Mouse (Mus musculus) ovary, postnatal 10 days (tissue): ENCODE results near the gene Il9r.
A peak's percentile ranks its signal among the peaks of the same experiment; 100 is the strongest.

Experiments used
- DNase-seq: peaks from one replicate; pipeline ENCODE4 v3.0.0; 2022; ENCODE audit warnings: low spot score

Il9r gene

GRCm38 (mm10) chr11:32198256-32198955, 1.7 kb downstream of the Il9r start:
- DNase-seq, result no peak

DNA sequence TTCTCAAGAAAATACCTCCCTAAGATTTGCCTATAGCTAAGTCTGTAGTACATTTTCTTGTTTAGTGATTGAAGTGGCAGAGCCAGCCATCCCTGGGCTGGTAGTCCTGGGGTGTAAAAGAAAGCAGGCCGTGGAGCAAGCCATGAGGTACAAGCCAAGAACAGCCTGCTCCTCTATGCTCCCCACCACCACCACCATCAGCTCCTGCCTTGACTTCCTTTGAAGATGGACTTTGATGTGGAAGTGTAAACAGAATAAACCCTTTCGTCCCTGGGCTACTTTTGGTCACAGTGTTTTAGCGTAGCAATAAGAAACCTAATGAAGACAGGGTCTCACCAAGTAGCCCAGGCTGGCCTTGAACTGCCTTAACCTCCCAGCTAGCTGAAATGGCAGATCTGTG, 2.3 kb downstream of the Il9r start:
- DNase-seq, result no peak

DNA sequence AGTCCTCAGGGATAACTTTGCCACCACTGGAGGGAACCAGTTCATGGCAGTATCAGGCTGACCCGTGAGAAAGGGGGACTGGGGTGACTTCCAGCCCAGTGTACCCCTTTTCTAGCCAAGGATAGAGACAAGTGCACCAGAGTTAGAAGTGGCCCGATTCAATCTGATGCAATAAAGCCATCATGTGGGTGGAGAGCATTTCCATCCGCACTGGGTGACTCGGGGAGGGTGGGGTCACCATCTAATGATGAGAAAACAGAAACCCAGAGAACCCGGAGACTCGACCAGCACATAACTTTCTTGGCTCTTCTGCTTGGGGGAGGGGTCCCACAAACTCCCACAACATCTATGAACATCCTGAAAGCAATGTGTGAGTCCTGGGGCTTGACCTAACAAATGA, 3.4 kb downstream of the Il9r start:
- no peak for DNase-seq

DNA sequence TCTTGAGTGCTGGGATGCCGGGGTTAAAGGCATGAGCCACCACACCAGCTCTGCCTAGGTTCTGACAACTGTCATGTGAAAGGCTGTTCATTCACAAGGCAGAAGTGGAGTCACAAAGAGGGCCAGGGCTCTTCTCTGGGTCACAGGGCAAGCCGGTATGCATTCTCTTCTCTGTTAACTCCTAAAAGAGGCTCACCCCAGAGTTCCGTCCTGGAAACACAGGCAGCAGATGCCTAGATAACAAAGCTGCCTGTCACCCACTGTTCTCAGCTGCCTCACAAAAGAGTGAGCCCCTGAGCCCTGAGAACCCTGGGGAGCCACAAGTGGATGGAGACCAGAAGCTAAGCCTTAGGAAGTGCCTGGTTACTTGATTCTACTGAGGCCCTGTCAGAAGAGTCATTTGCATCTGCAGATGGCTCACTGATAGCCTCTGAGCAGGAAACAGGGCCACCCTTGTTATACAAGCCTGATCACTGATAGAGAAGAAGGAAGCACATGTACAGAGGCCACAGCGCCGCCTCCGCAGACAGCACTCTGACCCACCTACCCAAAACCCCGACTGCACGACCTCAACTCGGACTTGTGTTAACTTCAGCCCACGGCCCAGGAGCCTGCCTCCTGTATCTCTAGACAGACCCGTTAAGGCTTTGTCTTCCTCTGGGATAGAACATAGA, 4.1 kb downstream of the Il9r start:
- no peak for DNase-seq

GRCm38 (mm10) chr11:32194626-32195025, 5.5 kb downstream of the Il9r start:
- DNase-seq, result no peak

DNA sequence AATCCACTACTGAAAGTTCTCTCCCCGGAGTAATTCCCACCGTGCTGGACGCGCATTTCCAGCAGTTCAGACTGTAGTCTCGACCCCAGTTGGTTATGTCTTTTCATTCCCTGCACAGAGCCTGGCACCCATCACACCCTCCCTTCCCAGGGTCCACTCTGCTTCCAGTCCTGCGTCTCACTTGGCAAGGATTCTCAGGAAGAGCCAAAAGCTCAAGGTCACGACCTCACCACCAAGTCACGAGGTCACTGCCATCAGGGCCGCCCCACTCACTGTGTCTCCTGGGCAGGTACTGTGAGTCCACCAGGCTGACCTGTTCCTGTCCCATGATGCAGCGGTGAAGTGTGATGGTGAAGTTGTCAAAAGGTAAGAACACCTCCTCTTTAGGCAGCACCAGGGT, 6.0 kb downstream of the Il9r start:
- DNase-seq, result no peak

DNA sequence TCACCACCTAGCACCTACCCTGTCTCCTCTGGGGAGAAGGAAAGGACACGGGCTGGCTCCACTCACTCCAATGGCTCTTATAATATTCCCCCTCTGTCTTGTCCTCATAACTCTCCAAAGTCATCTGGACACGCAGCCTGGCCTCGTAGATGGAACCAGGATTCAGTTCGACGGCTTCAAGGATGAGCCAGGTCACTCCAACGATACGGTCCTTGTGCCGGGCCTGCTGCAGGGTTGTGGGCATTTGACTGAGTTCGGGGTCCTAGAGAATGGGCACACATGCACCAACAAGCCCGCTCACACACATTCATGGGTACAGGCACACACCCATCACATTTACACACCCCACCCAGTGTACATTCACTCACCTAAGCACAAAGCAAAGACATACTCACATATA, 6.9 kb downstream of the Il9r start:
- DNase-seq, result no peak

DNA sequence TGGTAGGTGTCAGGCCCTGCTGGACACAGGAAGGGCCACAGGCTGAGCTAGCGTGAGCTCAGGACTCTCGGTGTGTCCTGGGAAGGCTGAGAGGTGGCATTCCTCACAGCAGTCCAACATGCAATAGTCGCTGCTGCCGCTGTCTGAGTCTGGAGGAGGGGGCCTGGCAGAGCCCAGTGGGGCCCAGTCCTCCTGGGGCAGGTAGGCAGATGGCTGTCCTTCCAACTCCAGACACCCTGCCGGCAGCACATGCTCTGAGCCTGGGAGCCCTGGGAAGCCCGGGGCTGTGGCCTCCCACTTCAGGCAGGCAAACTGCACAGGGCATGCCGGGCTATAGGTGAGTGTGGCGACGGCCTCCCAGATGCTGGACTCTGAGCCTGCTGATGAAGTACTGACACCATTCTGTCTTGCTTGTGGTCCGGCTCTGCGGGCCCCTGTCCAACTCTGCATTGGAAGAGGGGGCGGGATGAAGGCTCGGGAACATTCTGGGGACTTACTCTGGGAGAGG, 9.4 kb downstream of the Il9r start:
- no peak for DNase-seq

DNA sequence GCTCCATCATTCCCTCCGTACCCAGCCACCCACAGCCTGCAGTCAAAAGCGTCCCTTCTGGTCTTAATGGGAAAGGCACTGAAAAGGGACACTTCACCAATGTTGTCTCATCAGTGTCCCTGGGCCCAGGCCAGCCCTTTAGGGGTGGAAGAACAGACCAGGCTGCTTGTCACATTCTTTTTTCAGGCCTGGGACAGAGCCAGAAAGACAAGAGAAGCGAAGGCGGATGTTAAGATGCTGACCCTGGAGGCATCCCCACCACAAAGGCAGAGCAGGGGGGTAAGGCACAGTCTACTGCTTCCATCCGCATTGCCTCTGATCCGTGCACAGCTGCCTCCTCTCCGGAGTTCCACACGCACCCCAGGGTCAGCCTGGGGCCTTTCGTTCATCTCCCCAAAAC, 10.0 kb downstream of the Il9r start:
- DNase-seq, result no peak

GRCm38 (mm10) chr11:32189434-32189833, 10.6 kb downstream of the Il9r start:
- DNase-seq, result no peak

- no peak for DNase-seq
Measured at GRCm38 (mm10) chr11:32188881-32189280, 11.2 kb downstream of the Il9r start.

DNA sequence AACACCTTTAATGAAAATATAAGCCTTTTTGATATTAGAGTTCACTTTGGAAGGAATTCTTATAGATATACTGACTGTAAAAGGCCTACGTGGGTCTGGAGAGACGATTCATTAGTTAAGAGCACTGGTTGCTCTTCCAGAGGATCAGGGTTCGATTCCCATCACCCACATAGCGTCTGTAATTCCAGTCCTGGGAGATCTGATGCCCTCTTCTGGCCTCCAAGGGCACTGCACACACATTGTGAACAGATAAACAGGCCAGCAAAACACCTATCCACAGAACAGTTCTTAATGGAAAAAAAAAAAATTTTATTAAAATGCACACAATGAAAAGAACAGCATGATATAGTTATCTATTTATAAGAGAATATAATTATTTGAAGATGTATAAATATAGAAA, 12.8 kb downstream of the Il9r start:
- no peak for DNase-seq

- DNase-seq, result no peak
Measured at GRCm38 (mm10) chr11:32186031-32186430, 14.0 kb downstream of the Il9r start.

GRCm38 (mm10) chr11:32184469-32184868, 15.6 kb downstream of the Il9r start:
- no peak for DNase-seq

DNA sequence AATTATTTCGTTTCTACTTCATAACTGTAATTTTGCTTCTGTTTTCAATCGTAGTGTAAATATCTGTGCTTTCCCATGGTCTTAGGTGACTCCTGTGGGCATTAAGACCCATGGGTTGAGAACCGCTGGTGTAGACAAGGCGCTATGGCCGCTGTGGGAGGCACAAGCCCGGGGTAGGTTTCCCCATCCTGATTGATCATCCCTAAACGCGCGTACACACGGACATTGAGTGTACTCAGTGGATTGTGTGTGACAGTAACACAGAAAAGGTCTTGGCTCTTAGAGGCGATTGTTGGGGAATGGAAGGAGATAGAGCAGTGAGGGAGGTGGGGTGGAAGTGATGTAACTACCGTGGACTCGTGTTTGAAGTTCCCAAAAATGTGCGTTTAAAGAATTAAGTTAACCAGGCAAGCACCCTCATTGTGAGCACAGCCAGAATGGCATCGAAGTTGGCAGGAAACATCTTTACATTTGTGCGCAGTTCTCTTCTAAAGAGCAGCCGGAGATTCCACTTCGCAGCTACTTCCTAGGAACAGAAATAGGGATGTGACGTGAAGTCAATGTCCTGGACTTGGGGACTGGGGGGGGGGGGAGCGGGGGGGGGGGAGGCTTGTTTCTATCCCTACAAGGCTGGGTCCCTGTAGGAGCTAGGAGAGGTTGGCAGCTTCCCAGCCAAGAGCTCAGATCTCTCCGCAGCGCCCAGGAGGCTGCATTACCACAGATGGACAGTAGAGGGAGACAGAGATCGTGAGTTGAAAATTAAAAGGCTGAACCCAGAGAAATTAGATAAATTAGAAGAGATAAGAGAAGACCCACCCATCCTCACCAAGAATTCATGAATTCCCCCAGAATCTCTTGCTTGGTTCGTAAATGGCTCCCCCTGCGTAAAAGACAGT, 17.9 kb downstream of the Il9r start:
- peak; percentile 77 for DNase-seq

GRCm38 (mm10) chr11:32181246-32181645, 18.8 kb downstream of the Il9r start:
- no peak for DNase-seq

- no peak for DNase-seq
Measured at GRCm38 (mm10) chr11:32178506-32178905, 21.6 kb downstream of the Il9r start.

GRCm38 (mm10) chr11:32166683-32167082, 33.4 kb downstream of the Il9r start:
- no peak for DNase-seq

DNA sequence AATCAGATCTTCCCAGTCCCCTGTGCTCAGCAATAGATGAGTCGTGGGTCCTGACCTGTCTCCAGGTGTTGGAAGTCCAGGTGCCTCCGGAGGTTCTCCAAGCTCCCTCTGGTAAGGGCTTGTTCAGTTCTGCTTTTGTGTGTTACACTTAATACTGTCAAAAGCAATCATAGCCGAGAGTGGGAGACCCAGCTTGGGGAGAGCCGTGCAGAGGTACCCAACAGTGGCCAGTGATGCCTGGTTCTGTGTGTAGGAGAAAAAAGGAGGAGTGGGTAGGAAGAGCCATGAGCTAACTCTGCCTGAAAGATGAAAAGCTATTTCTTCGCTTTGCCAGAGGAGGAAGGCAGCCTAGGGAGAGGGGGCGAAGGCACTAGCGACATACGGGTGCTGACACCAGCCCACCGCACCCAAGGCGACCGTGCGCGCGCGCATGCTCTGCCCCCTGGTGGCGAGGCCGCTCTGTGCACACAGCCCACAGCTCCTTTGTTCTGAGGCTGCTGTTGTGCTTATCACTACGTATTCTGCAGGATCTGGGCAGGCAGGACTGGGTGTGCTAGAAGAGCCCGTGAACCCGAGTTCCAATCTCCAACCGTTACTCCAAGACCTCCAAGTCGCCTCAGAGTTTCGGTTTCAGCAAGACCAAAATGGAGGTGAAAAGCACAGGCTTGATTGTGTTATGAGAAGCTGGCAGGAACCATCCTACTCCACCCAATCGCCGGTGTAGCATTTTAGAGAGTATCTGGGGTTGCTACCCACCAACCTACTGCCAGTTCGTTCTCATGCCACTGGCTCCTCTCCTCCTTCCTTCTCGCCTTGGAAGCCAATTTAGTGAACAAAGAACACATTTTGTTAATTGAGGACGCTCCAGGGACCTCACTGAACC, 37.9 kb downstream of the Il9r start:
- peak; percentile 45 for DNase-seq

- DNase-seq, result no peak
Measured at GRCm38 (mm10) chr11:32161500-32161899, 38.6 kb downstream of the Il9r start.

DNA sequence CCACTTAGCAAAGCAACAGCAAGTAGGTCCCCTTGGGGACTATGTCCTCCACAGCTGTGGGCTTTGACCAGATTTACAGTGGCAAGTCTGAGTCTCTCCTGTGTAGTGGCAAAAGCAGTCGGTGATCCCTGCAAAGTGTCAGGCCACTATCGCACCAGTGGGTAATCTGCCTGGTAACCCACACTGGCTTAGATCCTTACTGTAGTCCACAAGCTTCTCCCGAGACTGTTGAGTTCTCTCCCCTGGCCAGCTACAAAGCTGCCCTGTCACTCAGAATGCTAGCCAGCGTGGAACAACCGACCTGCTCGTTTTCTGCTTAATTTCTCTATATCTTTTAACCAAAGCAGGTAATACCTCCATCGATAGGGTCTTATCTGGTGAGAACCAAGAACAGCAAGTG, 39.7 kb downstream of the Il9r start:
- DNase-seq, result no peak

DNA sequence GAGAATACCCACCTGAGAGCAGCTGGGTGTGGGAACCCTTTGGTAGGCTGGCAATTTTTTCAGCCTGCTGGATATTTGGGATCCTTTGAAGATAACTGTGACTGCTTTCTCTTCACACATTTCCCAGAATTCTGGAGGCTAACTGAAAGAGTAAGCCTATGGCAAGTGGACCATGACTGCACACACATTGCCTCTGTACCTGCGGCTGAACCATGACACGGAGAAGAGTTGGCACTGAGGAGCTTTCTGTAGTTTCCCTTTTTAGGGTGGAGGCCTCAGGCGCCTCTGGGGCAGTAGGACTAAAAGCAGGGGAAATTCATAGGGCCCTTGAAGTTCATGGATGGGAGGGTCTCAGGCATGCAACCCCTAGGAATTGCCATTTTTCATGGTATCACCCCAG, 40.9 kb downstream of the Il9r start:
- no peak for DNase-seq
